Mouse (Mus musculus): ENCODE results near the gene Fbll1.

Fbll1 gene

DNA sequence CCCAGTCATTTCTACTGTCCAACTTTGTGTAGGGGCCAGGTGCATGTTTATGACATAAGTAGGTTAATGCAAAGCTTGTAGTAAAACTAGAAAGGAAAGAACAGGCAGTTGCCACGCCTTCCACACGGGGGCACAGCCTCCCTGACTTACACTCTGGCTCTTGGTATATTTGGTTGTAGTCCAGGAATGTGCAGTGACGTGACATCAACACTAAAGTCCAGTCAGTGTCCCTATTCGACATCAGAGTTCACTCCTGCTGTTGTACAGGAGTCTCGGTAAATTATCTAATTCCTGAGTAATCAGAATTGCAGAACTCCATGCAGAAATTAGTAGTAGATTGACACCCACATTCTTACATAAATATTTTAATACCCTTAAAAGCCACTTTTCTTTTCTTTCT lies 15.6 kb downstream of the Fbll1 start:
- no peak for DNase-seq (ENCODE audit: low spot score)

DNA sequence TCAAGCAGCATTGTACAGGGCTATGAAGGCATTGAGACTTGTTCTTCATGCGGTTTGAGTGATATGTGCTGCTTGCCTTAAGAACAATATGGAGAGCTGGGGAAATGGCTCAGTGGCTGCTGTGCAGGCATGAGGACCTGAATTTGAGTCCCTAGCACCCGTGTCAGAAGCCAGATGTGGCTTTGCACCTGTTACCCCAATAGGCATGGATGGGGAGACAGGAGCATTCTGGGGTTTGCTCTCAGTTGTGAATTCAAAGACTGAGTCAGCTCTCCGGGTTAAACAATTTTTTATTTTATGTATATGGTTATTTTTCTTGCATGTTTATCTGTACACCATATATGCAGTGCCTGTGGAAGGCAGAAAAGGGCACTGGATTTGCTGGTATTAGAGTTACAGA lies 16.2 kb downstream of the Fbll1 start:
- DNase-seq (ENCODE audit: low spot score): no peak

DNA sequence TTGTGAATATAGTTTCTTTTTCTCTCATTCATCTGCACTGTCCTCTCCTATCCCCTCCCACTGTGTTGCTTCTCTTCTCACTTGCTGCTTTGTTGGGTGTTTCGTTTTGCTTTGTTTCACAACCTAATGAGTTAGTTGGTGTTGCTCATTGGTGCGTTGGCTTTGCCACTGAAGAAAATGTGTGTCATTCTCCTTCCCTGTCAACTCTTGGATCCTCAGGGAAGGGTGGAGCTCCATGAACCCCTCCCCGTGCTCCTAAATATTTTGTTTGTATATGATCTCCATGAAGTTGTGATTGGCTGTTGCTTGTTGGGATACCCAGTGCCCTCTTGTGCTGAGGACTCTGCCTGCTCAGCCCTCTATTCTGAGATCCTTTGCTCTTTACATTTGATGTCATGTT lies 18.3 kb downstream of the Fbll1 start:
- DNase-seq (ENCODE audit: low spot score): no peak

DNA sequence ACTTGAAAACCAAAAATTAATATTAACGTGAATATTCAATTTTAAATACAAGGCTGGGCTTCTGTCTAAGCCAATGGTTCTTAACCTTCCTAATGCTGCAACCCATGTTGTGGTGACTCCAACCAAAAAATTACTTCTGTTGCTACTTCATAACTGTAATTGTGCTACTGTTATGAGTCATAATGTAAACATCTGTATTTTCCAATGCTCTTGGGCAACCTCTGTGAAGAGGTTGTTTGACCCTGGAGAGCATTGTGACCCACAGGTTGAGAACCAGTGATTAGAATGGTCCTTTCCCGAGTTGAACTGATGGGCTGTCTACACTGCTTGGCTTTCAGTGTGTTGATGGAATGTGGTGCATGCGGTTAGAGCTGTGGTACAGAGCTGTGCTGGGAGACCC lies 22.2 kb downstream of the Fbll1 start:
- DNase-seq (ENCODE audit: low spot score): no peak

GRCm38 (mm10) chr11:35775606-35776005 lies 23.1 kb downstream of the Fbll1 start:
- DNase-seq (ENCODE audit: low spot score): no peak

DNA sequence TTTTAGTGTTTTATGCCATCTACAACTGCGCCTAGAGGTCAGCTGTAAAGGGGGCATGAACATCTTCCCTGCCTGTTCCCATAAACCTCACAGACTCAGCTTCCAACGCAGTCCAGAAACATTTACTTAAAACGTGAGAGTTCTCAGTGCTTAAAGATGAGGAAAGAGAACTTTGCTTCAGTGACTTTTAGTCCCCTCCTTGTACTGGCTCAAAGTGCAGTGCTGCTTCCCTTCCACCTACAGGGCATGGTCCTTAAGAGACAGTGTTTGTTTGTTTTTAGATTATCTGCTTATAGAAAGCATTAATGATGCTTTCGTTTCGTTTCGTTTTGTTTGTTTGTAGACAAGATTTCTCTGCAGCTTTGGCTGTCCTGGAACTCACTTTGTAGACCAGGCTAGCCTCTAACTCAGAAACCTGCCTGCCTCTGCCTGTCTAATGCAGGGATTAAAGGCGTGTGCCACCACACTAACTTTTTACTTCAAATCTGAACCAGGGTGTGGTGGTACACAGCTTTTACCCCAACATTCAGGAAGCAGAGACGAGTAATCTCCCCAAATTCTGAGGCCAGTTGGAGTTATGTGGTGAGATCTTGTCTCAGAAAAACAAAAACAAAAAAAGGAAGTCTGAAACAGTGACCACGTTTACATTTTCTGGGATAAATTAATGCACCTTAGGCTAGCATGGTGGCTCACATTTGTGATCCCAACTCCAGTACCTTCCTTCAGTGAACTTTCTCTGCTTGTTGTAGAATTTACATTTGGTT lies 27.8 kb downstream of the Fbll1 start:
- no peak for DNase-seq (ENCODE audit: low spot score)

- DNase-seq (ENCODE audit: low spot score): peak; percentile 67
Observed at GRCm38 (mm10) chr11:35769746-35770437, 28.8 kb downstream of the Fbll1 start.

- peak; percentile 99 for DNase-seq (ENCODE audit: low spot score)
Observed at GRCm38 (mm10) chr11:35769188-35769745, 29.4 kb downstream of the Fbll1 start, which contains the start of gene Pank3. TSS of gene Pank3 (plus strand) at chr11:35769484.

DNA sequence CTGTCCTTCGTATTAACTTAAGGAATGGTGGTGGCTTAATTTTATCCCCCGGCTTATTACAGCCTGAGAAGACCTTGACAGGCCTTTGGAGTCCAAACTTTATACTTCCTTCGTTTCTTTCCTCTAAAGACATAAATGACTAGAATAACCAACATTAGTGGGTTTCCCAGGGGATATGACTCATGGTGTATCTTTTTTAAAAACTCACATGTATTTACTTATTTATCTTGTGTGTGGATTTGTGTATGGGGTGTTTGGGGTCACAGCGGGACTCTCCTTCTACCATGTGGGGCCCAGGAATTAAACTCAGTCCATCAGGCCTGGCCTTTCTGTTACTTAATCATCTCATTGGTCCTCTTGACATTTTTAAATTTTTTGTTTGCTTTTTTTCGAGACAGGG lies 31.8 kb downstream of the Fbll1 start:
- no peak for DNase-seq (ENCODE audit: low spot score)

- no peak for DNase-seq (ENCODE audit: low spot score)
Observed at GRCm38 (mm10) chr11:35760627-35761003, 38.1 kb downstream of the Fbll1 start.

DNA sequence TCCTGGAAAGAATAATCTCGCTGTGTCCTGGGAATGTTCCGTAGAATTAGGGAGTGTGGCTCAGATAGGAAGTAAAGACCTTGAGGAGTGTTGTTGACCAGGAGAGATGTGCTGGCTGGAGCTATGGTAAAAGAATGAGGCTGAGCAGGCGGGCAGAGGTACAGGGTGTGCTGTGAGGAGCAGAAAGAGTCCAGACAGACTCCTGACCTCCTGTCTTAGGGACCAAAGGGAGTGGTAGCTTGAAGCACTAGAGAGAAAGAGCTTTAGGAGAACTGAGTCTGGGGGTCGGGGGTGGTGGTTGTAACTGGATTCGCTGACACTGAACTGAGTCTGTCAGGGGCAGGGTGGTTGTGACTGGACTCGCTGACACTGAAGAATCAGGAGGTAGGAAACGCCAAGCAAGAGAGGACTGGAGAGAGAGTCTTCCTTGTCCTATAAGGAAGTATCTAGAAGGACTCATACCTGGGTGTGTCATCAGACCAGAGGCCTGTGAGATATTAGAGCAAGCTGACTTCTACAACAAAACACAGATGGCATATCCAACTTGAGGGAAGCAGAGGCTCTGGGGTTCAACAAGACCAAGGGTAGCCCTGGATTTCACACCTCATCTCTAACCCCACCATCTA lies 38.6 kb downstream of the Fbll1 start:
- peak; percentile 48 for DNase-seq (ENCODE audit: low spot score)

DNA sequence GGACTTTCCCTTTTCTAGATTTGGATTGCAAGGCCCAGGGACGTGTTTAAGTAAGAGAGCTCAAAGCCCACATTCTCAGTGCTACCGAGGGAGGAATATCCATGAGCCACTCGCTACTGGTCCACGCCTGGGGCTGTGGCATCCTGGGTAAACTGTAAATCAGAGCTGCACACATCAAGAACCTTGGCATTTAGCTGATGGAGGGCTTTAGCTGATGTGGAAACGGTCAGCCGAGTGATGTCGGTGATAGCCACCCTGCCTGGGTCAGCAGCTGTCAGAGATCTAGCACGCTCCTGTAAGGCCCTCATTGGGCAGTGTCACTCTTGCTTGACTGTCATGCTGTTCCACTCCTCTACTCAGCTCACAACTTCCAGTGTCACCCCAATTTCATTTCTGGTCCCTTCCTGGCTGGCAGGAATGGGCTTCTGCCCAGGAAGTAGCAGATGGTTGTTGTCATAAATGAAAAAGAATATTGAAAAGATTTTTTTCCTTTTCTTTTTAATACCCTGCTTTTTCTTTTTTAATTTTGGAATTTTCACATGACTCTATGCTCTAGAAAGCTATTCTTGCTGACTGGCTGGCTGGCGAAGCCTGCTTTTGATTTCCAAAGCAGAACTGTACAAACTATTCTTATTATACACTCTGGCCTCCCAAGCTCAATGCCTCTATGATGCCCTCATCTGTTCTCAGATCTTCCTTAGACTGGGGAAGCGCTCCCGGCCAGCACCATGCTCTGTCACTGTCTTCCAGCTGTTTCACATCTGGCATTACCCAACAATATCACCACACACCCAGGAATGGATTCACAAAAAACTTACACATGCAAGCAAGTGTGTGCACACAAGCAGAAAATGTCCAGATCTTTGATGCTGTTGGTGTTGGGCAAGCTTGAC lies 42.0 kb downstream of the Fbll1 start:
- DNase-seq (ENCODE audit: low spot score): no peak

GRCm38 (mm10) chr11:35755546-35755945 lies 43.1 kb downstream of the Fbll1 start:
- no peak for DNase-seq (ENCODE audit: low spot score)

- DNase-seq (ENCODE audit: low spot score): no peak
Observed at GRCm38 (mm10) chr11:35754906-35755418, 43.7 kb downstream of the Fbll1 start.

GRCm38 (mm10) chr11:35750578-35750977 lies 48.1 kb downstream of the Fbll1 start:
- peak; percentile 80 for DNase-seq (ENCODE audit: low spot score)
